In the genomic region with DNA sequence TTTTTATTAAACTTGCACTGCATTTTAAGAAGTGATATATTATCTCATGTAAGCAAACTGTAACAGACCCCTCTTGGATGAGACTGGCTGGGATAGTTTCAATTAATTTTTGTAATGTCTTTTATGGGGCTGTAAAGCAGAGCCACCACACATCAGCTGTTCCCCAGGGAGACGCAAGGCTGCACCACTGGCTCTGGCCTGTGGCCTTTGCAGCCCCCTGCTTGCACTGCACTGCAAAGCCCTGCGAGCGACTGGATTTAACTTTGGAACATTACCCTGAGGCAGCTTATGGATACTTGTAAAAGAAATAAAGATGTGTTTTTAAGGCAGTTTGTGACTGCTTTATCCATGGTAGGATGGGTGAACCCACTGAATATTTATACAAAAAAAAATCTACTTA, we compare ENCODE assay signal across 23 mouse cellular contexts.
A peak's percentile ranks its signal among the peaks of the same experiment; 100 is the strongest.
DNase-seq lines count a peak whose midpoint lies in the region; ATAC-seq lines count a peak whose summit lies in the region.
"Had no signal": no experiment of that assay in that cellular context is flagged by ENCODE, and none has a peak within 500 bp of the region (broad histone marks: within the 10 kb centered on the region; RNA-seq: fewer than 3 reads in every experiment).

No protein-coding gene starts in this region.

- H3K36me3 ChIP-seq in neural tube, embryonic 11.5 days (ENCODE audit: control insufficient read depth, insufficient read depth, low read length) = no peaks in the 10 kb centered on the region
- H3K36me3 ChIP-seq in neural tube, embryonic 15.5 days = no peaks in the 10 kb centered on the region
- H3K36me3 ChIP-seq: embryonic facial prominence, embryonic 10.5 days; forebrain, embryonic 15.5 days; liver, embryonic 12.5 days had no signal

- H3K4me1 ChIP-seq in neural tube, embryonic 11.5 days (ENCODE audit: control insufficient read depth, insufficient read depth, low read length) = no peaks in the 10 kb centered on the region
- no peaks in the 10 kb centered on the region for H3K4me1 ChIP-seq in neural tube, embryonic 15.5 days
- H3K4me1 ChIP-seq: forebrain, embryonic 15.5 days; liver, embryonic 12.5 days had no signal

- H3K27me3 ChIP-seq in neural tube, embryonic 11.5 days (ENCODE audit: control insufficient read depth, insufficient read depth, low read length) = no peaks in the 10 kb centered on the region
- no peaks in the 10 kb centered on the region for H3K27me3 ChIP-seq in neural tube, embryonic 15.5 days (replicated peaks)
- H3K27me3 ChIP-seq: forebrain, embryonic 15.5 days; liver, embryonic 12.5 days; midbrain, embryonic 13.5 days had no signal

- peak; percentile 73 for DNase-seq in heart, adult 11 months
- DNase-seq in heart, postnatal 36 days = no peak
- peak; percentile 43 for DNase-seq in kidney, postnatal 10 days
- no peak for DNase-seq in kidney, postnatal 25 days
- peak; percentile 23 for DNase-seq in neural tube, embryonic 11.5 days (ENCODE audit: low spot score)
- no peak for DNase-seq in gastrocnemius, postnatal 14 days
- DNase-seq: adrenal gland, postnatal 14 days; cerebellum, adult 2 months; cerebellum, postnatal 25 days; gastrocnemius, postnatal 36 days; left cerebral cortex, postnatal 4 days; lung, adult 18-20 months; lung, postnatal 10 days; thymus, adult 2 months; thymus, postnatal 4 days had no signal

- H3K9ac ChIP-seq in neural tube, embryonic 11.5 days (ENCODE audit: low read length) = no peak overlapping the region
- H3K9ac ChIP-seq in neural tube, embryonic 15.5 days (replicated peaks) = no peak overlapping the region
- H3K9ac ChIP-seq: forebrain, embryonic 15.5 days; liver, embryonic 12.5 days; midbrain, embryonic 13.5 days had no signal

- no peaks in the 10 kb centered on the region for H3K9me3 ChIP-seq in neural tube, embryonic 11.5 days (ENCODE audit: control insufficient read depth, low read length)
- H3K9me3 ChIP-seq in neural tube, embryonic 15.5 days (replicated peaks) = no peaks in the 10 kb centered on the region
- H3K9me3 ChIP-seq: embryonic facial prominence, embryonic 10.5 days; forebrain, embryonic 15.5 days; liver, embryonic 12.5 days; midbrain, embryonic 13.5 days had no signal

- H3K4me3 ChIP-seq in neural tube, embryonic 11.5 days (ENCODE audit: low read depth, low read length) = no peak overlapping the region
- H3K4me3 ChIP-seq in neural tube, embryonic 15.5 days (replicated peaks) = no peak overlapping the region
- H3K4me3 ChIP-seq: embryonic facial prominence, embryonic 10.5 days; forebrain, embryonic 15.5 days; liver, embryonic 12.5 days; midbrain, embryonic 13.5 days had no signal

- intact Hi-C loops in heart, postnatal 36 days (cut with DNase I) = no loop called here
- intact Hi-C loops in gastrocnemius, postnatal 14 days (cut with DNase I; ENCODE audit: low total_unique reads) = no loop called here

- WGBS in neural tube, embryonic 11.5 days = 54% methylated on average over 3 of the region's 3 CpGs
- 37% methylated on average over 3 of the region's 3 CpGs for WGBS in neural tube, embryonic 15.5 days

- ATAC-seq in neural tube, embryonic 11.5 days (ENCODE audit: insufficient read depth, low FRiP score, low TSS enrichment) = peak; percentile 42; the same call in 1 of the 2 replicates
- no peak for ATAC-seq in neural tube, embryonic 15.5 days (ENCODE audit: low FRiP score)
- ATAC-seq: forebrain, embryonic 15.5 days; hindbrain, embryonic 16.5 days; intestine, embryonic 16.5 days; liver, embryonic 12.5 days; midbrain, embryonic 13.5 days had no signal

- H3K4me2 ChIP-seq in neural tube, embryonic 11.5 days (ENCODE audit: low read depth) = no peak overlapping the region
- no peak overlapping the region for H3K4me2 ChIP-seq in neural tube, embryonic 15.5 days
- H3K4me2 ChIP-seq: forebrain, embryonic 15.5 days; liver, embryonic 12.5 days; midbrain, embryonic 13.5 days had no signal

- H3K27ac ChIP-seq in neural tube, embryonic 11.5 days (ENCODE audit: low read depth, low read length) = no peak overlapping the region
- H3K27ac ChIP-seq in neural tube, embryonic 15.5 days (replicated peaks) = no peak overlapping the region
- H3K27ac ChIP-seq: embryonic facial prominence, embryonic 10.5 days; forebrain, embryonic 15.5 days; liver, embryonic 12.5 days; midbrain, embryonic 13.5 days; stomach, postnatal 0 days had no signal

Comparison
In these comparisons a context has a peak if more than half of its experiments do, and no peak if none do; other contexts are left out.
1. DNase-seq: peak in heart, adult 11 months (single experiment), kidney, postnatal 10 days (single experiment) and neural tube, embryonic 11.5 days (single experiment); none in heart, postnatal 36 days (0 of 2), kidney, postnatal 25 days (0 of 2) and gastrocnemius, postnatal 14 days (single experiment).